Mouse (Mus musculus) spleen, adult 2 months (tissue): ENCODE data around the gene Tlk2. TPM values are rescaled to one million over a fixed set of nuclear protein-coding genes. Genes with fewer than 3 reads are reported as not detected.

Experiments
- DNase-seq, 2 experiments: peaks; one replicate each; pipeline versions ENCODE4 v3.0.0 to v3.0.0-alpha.2; 2012 to 2021; ENCODE audit warnings: low spot score in 2 of 2, low read depth in 1 of 2
- H3K27ac ChIP-seq: fragments of 200-500 bp; 2 replicates; pipeline ENCODE4 v1.5.1; 2012; ENCODE audit warnings: low read length, inconsistent platforms; ENCODE audit not compliant: insufficient read depth
- H3K27me3 ChIP-seq: fragments of 200-500 bp; 2 replicates; pipeline ENCODE4 v1.6.1; 2012; ENCODE audit warnings: mild to moderate bottlenecking, moderate library complexity, low read length, inconsistent platforms; ENCODE audit not compliant: control insufficient read depth, insufficient read depth
- H3K36me3 ChIP-seq: fragments of 200-500 bp; 2 replicates; pipeline ENCODE4 v1.6.1; 2012; ENCODE audit warnings: mild to moderate bottlenecking, low read length, inconsistent platforms; ENCODE audit not compliant: control insufficient read depth, insufficient read depth
- H3K4me1 ChIP-seq: fragments of 200-500 bp; 2 replicates; pipeline ENCODE4 v1.6.1; 2011; ENCODE audit warnings: inconsistent platforms; ENCODE audit not compliant: control insufficient read depth, insufficient read depth, insufficient read length
- H3K4me3 ChIP-seq: fragments of 200-500 bp; 2 replicates; pipeline ENCODE4 v1.5.1; 2011; ENCODE audit warnings: mild to moderate bottlenecking, inconsistent platforms; ENCODE audit not compliant: insufficient read depth, insufficient read length; ENCODE audit errors: extremely low read depth
- CTCF ChIP-seq: fragments of 200-500 bp; IDR thresholded peaks from 2 replicates; pipeline ENCODE4 v1.5.1; 2011; ENCODE audit warnings: mild to moderate bottlenecking, inconsistent platforms; ENCODE audit not compliant: insufficient read depth, insufficient read length, insufficient replicate concordance; ENCODE audit errors: extremely low read depth
- POLR2A ChIP-seq: fragments of 200-500 bp; IDR thresholded peaks from 2 replicates; pipeline ENCODE4 v1.6.1; 2011; ENCODE audit warnings: low read depth, low read length, inconsistent platforms
- WGBS: fragments of 180-500 bp; shearing (Covaris S2); methylation state at CpG from one replicate; pipeline ENCODE4 v1.1.7; 2018; 5-methylcytosine and 5-hydroxymethylcytosine counted together
- polyA plus RNA-seq: library from polyadenylated mRNA; depleted of rRNA; stranded (reverse); fragments of >200 nt; gene quantifications from 2 replicates; pipeline ENCODE4 v1.2.3, GENCODE M21; 2012

Gene Tlk2
- polyA plus RNA-seq, 1 experiment = 9.0 TPM

DNA sequence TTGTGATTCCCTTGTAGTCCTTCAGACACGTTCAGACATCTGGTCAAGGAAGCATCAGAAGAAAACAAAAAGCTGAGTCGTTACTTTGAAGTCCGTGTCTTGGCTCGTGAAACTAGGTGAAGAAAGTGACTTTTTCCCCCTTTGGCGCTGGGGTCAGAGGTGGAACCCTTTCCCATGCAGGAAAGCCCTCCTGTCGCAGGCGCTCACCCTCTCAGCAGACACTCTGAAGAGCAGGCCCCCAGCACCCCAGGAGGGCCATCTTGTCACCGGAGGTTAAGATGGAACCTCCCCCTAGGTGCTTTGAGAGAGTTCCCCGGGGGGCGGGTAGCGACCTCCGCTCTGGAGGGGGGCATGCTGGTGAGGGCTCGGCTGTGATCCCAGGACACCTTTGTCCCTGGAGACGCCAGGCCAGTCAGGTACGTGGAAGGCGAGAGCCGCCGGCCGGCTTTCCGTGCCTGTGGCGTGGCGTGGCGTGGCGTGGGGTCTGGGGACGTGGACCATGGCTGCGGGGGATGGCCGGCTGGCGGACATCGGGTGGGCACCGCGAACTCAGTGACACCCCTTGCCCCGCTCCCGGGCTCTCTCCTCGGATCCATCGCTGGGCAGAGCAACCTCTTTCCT is 2.0 kb downstream of the Tlk2 start:
- DNase-seq = peak in 1 of 2 experiments; percentile 24
- peaks cover 3% of the 10 kb centered on the region for H3K36me3 ChIP-seq
- WGBS = 2% methylated on average over 35 of the region's 35 CpGs
- H3K4me3 ChIP-seq = peak overlapping the region; percentile 85
- TF ChIP-seq POLR2A (no peak), CTCF (no peak)
- H3K4me1 ChIP-seq = peaks cover 8% of the 10 kb centered on the region
- peak overlapping the region; percentile 95 for H3K27ac ChIP-seq
- no peaks in the 10 kb centered on the region for H3K27me3 ChIP-seq

DNA sequence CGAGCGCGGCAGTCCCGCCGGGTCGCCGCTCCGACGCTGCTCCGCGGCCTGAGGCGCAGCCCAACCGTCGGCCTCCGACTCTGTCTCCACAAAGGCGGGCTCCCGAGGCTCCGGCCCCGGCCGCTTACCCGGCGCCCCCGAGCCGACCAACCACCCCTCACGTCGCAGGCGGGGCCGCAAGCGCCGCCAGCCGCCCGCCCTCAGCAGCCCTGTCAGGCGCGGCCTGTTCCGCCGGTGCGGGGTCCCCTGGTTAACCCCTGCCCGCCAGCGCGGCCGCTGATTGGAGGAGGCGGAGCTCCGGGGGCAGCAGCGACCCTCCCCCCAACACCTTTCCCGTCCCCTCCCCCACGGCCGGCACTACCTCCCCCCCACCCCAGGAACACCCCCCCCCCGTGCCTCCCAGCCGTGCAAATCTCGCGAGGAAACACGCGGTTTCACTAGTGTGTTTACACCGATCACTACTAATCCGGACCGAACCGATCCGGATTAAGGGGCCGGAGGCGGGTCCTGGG is 2.6 kb downstream of the Tlk2 start:
- peak overlapping the region; percentile 95 for H3K27ac ChIP-seq
- DNase-seq = peak; percentile 85 to 89
- WGBS = under 1% methylated on average over 58 of the region's 60 CpGs
- H3K4me1 ChIP-seq = peaks cover 8% of the 10 kb centered on the region
- no peaks in the 10 kb centered on the region for H3K27me3 ChIP-seq
- TF ChIP-seq CTCF (no peak), POLR2A (peak; percentile 11; the same call in 1 of the 2 replicates)
- H3K4me3 ChIP-seq = peak overlapping the region; percentile 85
- H3K36me3 ChIP-seq = peaks cover 4% of the 10 kb centered on the region

DNA sequence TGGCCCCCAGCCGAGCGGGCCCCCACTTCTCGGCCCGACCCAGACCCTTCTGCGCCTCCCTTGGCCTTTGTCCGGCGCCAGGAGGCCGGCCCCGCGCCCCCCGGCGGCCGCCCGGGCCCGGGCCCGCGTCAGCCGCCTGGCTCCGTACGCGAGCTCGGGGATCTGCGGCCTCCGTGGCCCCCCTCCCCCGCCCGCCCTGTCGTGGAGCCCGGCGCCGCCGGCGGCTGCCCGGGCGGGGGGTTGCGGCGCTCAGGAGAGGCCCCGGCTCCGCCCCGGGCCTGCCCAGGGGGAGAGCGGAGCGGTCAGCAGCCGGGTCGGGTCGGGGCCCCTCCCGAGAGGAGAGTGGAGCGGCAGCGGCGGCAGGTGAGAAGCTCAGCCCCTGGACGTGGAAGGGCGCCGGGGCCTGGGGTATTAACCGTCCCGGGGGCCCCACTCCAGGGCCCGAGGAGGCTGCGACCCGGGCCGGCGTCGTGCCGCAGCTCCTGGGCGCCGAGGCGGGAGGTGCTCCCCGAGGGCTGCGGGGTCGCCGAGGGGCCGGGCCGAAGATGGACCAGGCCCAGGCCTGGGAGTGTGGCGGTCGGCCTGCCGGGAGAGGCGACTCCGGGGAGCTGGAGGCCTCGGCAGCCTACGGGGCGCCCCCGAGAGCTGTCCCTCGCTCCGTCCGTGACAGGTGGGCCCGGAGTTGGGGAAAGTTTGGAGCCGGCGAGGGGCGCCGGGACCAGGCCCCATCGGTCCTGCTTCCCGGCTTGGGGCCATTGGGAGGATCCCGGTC is 3.3 kb downstream of the Tlk2 start:
- peak overlapping the region; percentile 85 for H3K4me3 ChIP-seq
- H3K27ac ChIP-seq = peak overlapping the region; percentile 92
- H3K36me3 ChIP-seq = peaks cover 4% of the 10 kb centered on the region
- H3K27me3 ChIP-seq = no peaks in the 10 kb centered on the region
- TF ChIP-seq POLR2A (no peak), CTCF (no peak)
- peak in 1 of 2 experiments; percentile 23 for DNase-seq
- WGBS = 2% methylated on average over 80 of the region's 89 CpGs
- H3K4me1 ChIP-seq = peaks cover 8% of the 10 kb centered on the region

DNA sequence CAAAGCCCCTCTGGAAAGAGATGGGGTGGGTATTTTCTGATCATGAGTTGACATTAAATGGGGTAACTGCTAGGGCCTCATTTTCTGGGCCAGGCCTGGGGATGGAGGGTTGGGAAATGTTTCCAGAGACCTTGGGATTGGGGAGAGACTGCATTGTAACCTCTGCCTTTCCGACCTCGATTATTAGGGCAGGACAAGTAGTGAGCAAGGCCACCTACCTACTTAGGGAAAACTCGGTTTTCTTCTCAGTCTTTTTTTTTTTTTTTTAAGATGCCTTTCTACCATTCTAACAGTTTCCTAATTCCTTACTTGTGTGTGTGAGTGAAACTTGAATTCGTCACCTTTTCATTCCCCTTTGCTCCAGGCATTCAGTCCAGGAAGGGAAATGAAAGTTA is 3.9 kb downstream of the Tlk2 start:
- peaks cover 8% of the 10 kb centered on the region for H3K4me1 ChIP-seq
- no peak for DNase-seq
- no peaks in the 10 kb centered on the region for H3K27me3 ChIP-seq
- peaks cover 4% of the 10 kb centered on the region for H3K36me3 ChIP-seq
- H3K27ac ChIP-seq = peak overlapping the region; percentile 92
- TF ChIP-seq CTCF (no peak), POLR2A (no peak)
- WGBS = 5% methylated on average over 4 of the region's 4 CpGs
- peak overlapping the region; percentile 85 for H3K4me3 ChIP-seq

DNA sequence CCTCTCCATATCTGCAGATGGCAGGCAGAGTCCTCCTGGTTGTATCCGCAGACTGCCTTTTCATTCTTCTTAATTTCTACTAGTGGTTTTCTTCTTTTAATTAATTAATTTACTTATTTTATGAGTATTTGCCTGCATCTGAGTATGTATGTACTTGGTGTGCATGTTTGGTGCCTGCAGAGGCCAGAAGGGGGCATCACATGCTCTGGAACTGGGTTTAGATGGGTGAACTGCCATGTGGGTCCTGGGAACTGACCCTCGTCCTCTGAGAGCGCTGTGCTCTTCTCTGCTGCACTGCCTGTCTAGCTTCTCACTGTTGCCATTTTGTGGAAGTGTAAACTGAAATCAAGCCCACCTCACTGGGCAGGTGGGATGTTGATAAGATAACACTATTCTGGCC is 6.1 kb downstream of the Tlk2 start:
- Histone ChIP-seq H3K4me3 (no peak overlapping the region), H3K4me1 (peaks cover 6% of the 10 kb centered on the region), H3K36me3 (peaks cover 4% of the 10 kb centered on the region), H3K27ac (no peak overlapping the region), H3K27me3 (no peaks in the 10 kb centered on the region)
- no peak for TF ChIP-seq POLR2A
- TF ChIP-seq CTCF = no peak
- no peak for DNase-seq
- 95% methylated on average over 3 of the region's 3 CpGs for WGBS

DNA sequence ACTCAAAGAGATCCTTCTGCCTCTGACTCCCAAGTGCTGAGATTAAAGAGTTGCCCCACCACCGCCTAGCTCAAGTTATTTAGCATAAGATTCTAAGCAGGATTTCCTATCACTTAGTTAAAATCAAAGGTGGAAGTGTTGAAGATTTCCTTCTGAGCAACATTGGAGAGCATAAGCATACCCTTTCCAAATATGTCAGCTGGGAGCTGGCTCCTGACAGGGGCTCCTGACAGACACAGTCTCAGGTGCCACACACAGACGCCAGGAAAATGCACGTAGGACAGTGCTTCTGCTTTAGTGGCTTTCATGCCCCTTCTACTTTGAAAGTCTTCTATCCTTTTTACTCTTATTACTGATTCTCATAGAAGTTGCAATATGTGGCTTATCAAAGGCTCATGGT is 13.6 kb downstream of the Tlk2 start:
- Histone ChIP-seq H3K27ac (no peak overlapping the region), H3K4me3 (no peak overlapping the region), H3K36me3 (peaks cover 2% of the 10 kb centered on the region; the same call in 1 of the 2 replicates), H3K4me1 (no peaks in the 10 kb centered on the region; the same call in 1 of the 2 replicates), H3K27me3 (no peaks in the 10 kb centered on the region)
- TF ChIP-seq POLR2A = no peak
- TF ChIP-seq CTCF = no peak
- 93% methylated on average over 3 of the region's 3 CpGs for WGBS
- no peak for DNase-seq
